Mouse (Mus musculus) C2C12 (cell line): ENCODE data around the gene Ccni. TPM values are rescaled to one million over a fixed set of nuclear protein-coding genes. Genes with fewer than 3 reads are reported as not detected.

Experiments
- H3K27me3 ChIP-seq: one replicate; pipeline ENCODE4 v1.6.1; 2011; ENCODE audit not compliant: control insufficient read depth, insufficient read depth, insufficient read length
- H3K36me3 ChIP-seq: one replicate; pipeline ENCODE4 v1.6.1; 2011; ENCODE audit not compliant: control insufficient read depth, insufficient read depth
- H3K4me3 ChIP-seq: one replicate; pipeline ENCODE4 v1.5.1; 2011; ENCODE audit warnings: mild to moderate bottlenecking, control low read depth; ENCODE audit not compliant: poor library complexity, insufficient read depth, severe bottlenecking
- H3K79me2 ChIP-seq: one replicate; pipeline ENCODE4 v1.6.1; 2011; ENCODE audit not compliant: control insufficient read depth, insufficient read depth
- H3K79me3 ChIP-seq: one replicate; pipeline ENCODE4 v1.6.1; 2011; ENCODE audit warnings: low read depth, control low read depth
- H3ac ChIP-seq: one replicate; pipeline ENCODE3; 2011; ENCODE audit warnings: low read depth; ENCODE audit not compliant: control insufficient read depth, insufficient read length
- CEBPB ChIP-seq: IDR thresholded peaks from one replicate; pipeline ENCODE4 v1.6.1; 2011; ENCODE audit warnings: low read depth, mild to moderate bottlenecking, control low read depth, moderate library complexity
- CTCF ChIP-seq: IDR thresholded peaks from one replicate; pipeline ENCODE4 v1.5.1; 2011; ENCODE audit not compliant: control insufficient read depth, insufficient read depth, insufficient read length
- FOSL1 ChIP-seq: IDR thresholded peaks from one replicate; pipeline ENCODE4 v1.8.0; 2011; ENCODE audit warnings: mild to moderate bottlenecking, low read length; ENCODE audit not compliant: poor library complexity, insufficient read depth, severe bottlenecking
- MAX ChIP-seq: IDR thresholded peaks from one replicate; pipeline ENCODE4 v1.6.1; 2011; ENCODE audit warnings: mild to moderate bottlenecking, control low read depth
- MYOD1 ChIP-seq: IDR thresholded peaks from one replicate; pipeline ENCODE4 v1.6.1; 2011; ENCODE audit warnings: low read depth; ENCODE audit not compliant: control insufficient read depth, insufficient read length
- MYOG ChIP-seq: IDR thresholded peaks from one replicate; pipeline ENCODE4 v1.6.1; 2011; ENCODE audit not compliant: control insufficient read depth, insufficient read length; ENCODE audit errors: extremely low read depth
- USF1 ChIP-seq: IDR thresholded peaks from one replicate; pipeline ENCODE4 v1.6.1; 2011; ENCODE audit warnings: low read depth, mild to moderate bottlenecking, control low read depth, moderate library complexity
- polyA plus RNA-seq: library from polyadenylated mRNA; unstranded; fragments of >200 nt; fragmentation: generic; extraction: Trizol; gene quantifications from one replicate; pipeline ENCODE4 v1.2.1, GENCODE M21; 2012; ENCODE audit warnings: missing spikeins

Ccni gene
- polyA plus RNA-seq, 1 experiment: 82.3 TPM

- H3K27me3 ChIP-seq: no peaks in the 10 kb centered on the region
- H3K79me3 ChIP-seq: peaks cover 45% of the 10 kb centered on the region
- H3K36me3 ChIP-seq: peaks cover 42% of the 10 kb centered on the region
- TF ChIP-seq MYOD1: no peak
- TF ChIP-seq USF1: no peak
- TF ChIP-seq CEBPB: no peak
- no peak for TF ChIP-seq FOSL1
- no peak for TF ChIP-seq CTCF
- no peak for TF ChIP-seq MYOG
- no peak for TF ChIP-seq MAX
- H3K79me2 ChIP-seq: peaks cover 69% of the 10 kb centered on the region
- no peak overlapping the region for H3K4me3 ChIP-seq
- H3ac ChIP-seq: no peak overlapping the region
These were observed 66.9 kb downstream of the Ccni start for GRCm38 (mm10) chr5:93139350-93139749.

- Histone ChIP-seq H3K27me3 (no peaks in the 10 kb centered on the region), H3K4me3 (no peak overlapping the region), H3ac (no peak overlapping the region), H3K79me2 (peaks cover 75% of the 10 kb centered on the region), H3K79me3 (peaks cover 61% of the 10 kb centered on the region), H3K36me3 (peaks cover 37% of the 10 kb centered on the region)
- TF ChIP-seq CTCF (no peak), MAX (no peak), CEBPB (no peak), MYOD1 (no peak), USF1 (no peak), FOSL1 (no peak), MYOG (no peak)
These were observed 69.2 kb downstream of the Ccni start for GRCm38 (mm10) chr5:93136956-93137586.

DNA sequence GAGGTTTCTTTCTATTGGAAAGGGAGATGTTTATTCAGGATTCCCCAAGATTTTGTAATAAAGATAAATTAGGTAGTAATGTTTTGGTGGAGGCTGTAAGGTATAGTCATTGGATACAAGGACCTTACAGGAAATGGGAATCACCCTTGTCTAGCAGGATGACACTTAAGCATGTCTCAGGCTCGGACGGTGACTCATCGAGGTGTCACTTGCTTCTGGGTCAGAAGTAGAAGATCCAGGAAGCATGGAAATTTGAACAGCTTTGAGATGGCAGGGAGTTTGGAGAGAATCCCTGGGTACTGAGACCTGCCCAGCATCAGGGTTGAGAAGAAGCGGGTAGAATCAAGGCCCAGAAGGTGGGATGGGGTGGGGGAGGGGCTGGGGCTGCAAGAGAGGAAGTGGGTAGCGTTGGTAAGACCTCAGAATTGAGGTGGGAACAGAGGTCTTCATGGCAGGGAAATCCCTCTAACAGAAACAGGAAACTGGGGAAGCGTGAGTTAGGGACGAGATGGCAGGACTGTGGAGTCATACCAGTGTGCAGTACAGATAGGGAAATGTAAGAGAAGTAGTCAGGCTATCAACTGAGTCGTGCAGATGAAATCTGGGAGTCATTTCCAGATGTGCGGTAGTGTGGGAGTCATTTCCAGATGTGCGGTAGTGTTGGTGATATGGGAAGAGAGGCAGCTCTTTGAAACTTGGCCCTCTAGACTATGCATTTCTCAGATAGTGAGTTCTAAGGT lies 70.8 kb downstream of the Ccni start:
- Histone ChIP-seq H3K79me2 (peaks cover 90% of the 10 kb centered on the region), H3K4me3 (no peak overlapping the region), H3K79me3 (peaks cover 69% of the 10 kb centered on the region), H3K36me3 (peaks cover 27% of the 10 kb centered on the region), H3ac (no peak overlapping the region), H3K27me3 (no peaks in the 10 kb centered on the region)
- no peak for TF ChIP-seq CTCF
- TF ChIP-seq MAX: no peak
- no peak for TF ChIP-seq CEBPB
- no peak for TF ChIP-seq FOSL1
- no peak for TF ChIP-seq MYOD1
- no peak for TF ChIP-seq MYOG
- no peak for TF ChIP-seq USF1

DNA sequence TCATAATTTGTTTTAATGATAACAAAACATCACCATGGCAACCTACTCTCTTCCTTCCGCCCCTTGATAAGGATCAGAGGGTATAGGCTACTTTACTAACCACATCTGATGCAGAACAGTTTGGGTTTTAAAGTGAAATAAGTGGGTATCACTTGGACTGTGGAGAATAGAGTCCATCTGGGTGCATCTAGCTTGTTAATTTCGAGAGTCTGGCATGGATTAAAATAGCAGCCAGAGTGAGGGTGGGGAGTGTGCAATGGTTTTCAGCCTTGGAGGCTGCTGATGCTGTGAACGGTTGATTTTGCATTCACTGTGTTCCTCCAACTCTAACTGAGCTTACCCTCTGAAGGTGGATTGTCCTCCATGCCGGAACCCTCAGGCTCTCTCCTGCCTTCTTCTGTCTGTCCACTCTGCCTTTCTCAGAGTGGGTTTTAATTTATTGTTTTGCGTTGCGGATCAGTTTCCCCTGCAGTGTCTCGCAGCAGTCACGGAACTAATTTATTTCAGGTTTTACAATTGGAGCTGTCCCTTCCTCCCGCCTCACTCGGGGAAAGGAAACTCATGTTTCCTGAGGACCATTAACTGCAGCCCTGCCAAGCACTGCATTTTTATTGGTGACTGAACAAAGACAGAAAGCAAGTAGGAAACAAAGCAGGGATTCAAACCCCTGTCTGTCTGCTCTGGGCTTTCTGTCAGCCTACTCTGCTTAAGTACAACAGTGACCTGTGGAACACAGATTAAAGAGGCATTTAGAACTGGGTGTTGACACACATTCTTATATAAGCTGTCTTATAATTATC lies 72.7 kb downstream of the Ccni start:
- Histone ChIP-seq H3K36me3 (peaks cover 17% of the 10 kb centered on the region), H3K79me3 (peaks cover 79% of the 10 kb centered on the region), H3K79me2 (peaks cover 96% of the 10 kb centered on the region), H3K27me3 (no peaks in the 10 kb centered on the region), H3K4me3 (no peak overlapping the region), H3ac (no peak overlapping the region)
- TF ChIP-seq MAX: no peak
- no peak for TF ChIP-seq MYOG
- TF ChIP-seq CTCF: no peak
- TF ChIP-seq USF1: no peak
- no peak for TF ChIP-seq MYOD1
- no peak for TF ChIP-seq CEBPB
- no peak for TF ChIP-seq FOSL1

Other genes with a start within 250 kb of the Ccni start
- gene Sowahb, start 161.5 kb downstream of the Ccni start, polyA plus RNA-seq: 0.01 TPM
- 102 TPM for gene Sept11, start 113.1 kb downstream of the Ccni start, polyA plus RNA-seq
- not detected for gene 2010109A12Rik, start within 50 bp of the Ccni start, polyA plus RNA-seq
- 6.3 TPM for gene Ccng2, start 60.8 kb upstream of the Ccni start, polyA plus RNA-seq